Mouse (Mus musculus) brain, embryonic 14.5 days (tissue): ENCODE results near the gene Wwox. TPM values are rescaled to one million over a fixed set of nuclear protein-coding genes. Genes with fewer than 3 reads are reported as not detected.
A peak's percentile ranks its signal among the peaks of the same experiment; 100 is the strongest.

Source experiments
- DNase-seq: peaks from one replicate; pipeline ENCODE4 v3.0.0-alpha.2; 2011; ENCODE audit warnings: low read depth
- CTCF ChIP-seq: fragments of 200-500 bp; IDR thresholded peaks from 2 replicates; pipeline ENCODE4 v1.5.1; 2012; ENCODE audit warnings: inconsistent platforms, mild to moderate bottlenecking, moderate library complexity, borderline replicate concordance; ENCODE audit not compliant: insufficient read depth, insufficient read length; ENCODE audit errors: extremely low read depth
- POLR2A ChIP-seq: fragments of 200-500 bp; IDR thresholded peaks from 2 replicates; pipeline ENCODE4 v1.6.1; 2012; ENCODE audit warnings: mild to moderate bottlenecking, inconsistent platforms, borderline replicate concordance; ENCODE audit not compliant: poor library complexity, insufficient read depth, insufficient read length, severe bottlenecking; ENCODE audit errors: extremely low read depth
- polyA plus RNA-seq: library from polyadenylated mRNA; depleted of rRNA; stranded (reverse); fragments of >200 nt; gene quantifications from 2 replicates; pipeline ENCODE4 v1.2.3, GENCODE M21; 2012

The Wwox gene
- polyA plus RNA-seq, 1 experiment, result 11.0 TPM

GRCm38 (mm10) chr8:115095548-115095947 is 656.1 kb downstream of the Wwox start:
- TF ChIP-seq CTCF (peak; percentile 58; the same call in 1 of the 2 replicates), POLR2A (no peak)
- DNase-seq, result no peak

DNA sequence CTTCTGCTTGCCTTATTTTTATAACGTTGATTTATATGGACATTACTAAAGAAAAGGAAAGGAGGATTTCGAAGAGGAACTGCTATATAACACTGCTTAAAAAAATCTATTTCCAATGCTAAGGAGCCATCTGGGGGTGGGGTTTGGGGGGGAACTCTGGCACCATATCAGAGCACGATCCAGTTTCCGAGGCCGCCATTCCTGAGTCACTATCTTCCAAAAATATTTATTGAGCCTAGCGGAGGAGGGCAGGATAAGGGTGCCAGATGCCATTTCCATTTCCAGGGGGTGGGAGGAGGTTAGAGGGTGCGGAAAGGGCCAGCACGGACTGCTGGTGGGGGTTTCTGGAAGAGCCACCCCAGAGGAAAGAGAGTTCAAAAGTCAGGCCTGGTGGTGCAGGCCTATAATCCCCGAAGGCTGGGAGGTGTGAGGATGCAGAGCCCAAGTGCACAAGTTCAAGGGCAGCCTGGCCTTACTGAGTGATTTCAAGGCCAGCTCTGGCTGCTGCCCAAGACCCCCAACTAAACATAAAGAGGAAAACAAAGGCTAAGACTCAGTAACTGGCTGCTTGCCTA is 658.6 kb downstream of the Wwox start:
- DNase-seq, result peak; percentile 44
- TF ChIP-seq POLR2A (no peak), CTCF (no peak)

- DNase-seq, result no peak
These were observed 669.9 kb downstream of the Wwox start for GRCm38 (mm10) chr8:115109309-115109708.

GRCm38 (mm10) chr8:115110423-115110822 is 671.0 kb downstream of the Wwox start:
- no peak for TF ChIP-seq POLR2A
- no peak for TF ChIP-seq CTCF
- no peak for DNase-seq

More at GRCm38 (mm10) chr8:115109309-115109708, 669.9 kb downstream of the Wwox start:
- TF ChIP-seq POLR2A (no peak), CTCF (no peak)

GRCm38 (mm10) chr8:115112062-115112461 is 672.6 kb downstream of the Wwox start:
- no peak for DNase-seq
- TF ChIP-seq POLR2A (no peak), CTCF (no peak)

GRCm38 (mm10) chr8:115114498-115114897 is 675.0 kb downstream of the Wwox start:
- DNase-seq, result peak; percentile 40

GRCm38 (mm10) chr8:115126081-115126480 is 686.6 kb downstream of the Wwox start:
- DNase-seq, result peak; percentile 68
- no peak for TF ChIP-seq POLR2A
- TF ChIP-seq CTCF, result no peak

More at GRCm38 (mm10) chr8:115114498-115114897, 675.0 kb downstream of the Wwox start:
- TF ChIP-seq CTCF (no peak), POLR2A (no peak)

DNA sequence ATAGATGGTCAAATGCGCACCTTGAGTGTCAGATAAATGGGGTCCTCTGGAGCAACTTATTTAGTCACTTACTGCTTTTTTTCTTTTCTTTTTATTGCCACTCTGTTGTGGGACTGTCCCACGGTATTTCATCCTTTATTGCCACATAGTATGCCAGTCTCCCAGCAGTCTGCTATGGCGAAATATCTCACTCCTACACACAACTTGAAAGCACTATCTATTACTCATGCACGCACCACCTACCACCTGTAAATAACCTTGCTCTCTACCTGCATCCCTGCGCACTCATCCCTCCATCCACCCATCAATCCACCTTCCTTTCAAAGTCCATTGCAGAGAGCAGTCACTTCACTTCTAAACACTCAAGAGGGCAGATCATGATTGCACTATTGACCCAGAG is 687.2 kb downstream of the Wwox start:
- TF ChIP-seq POLR2A, result no peak
- TF ChIP-seq CTCF, result no peak
- no peak for DNase-seq

DNA sequence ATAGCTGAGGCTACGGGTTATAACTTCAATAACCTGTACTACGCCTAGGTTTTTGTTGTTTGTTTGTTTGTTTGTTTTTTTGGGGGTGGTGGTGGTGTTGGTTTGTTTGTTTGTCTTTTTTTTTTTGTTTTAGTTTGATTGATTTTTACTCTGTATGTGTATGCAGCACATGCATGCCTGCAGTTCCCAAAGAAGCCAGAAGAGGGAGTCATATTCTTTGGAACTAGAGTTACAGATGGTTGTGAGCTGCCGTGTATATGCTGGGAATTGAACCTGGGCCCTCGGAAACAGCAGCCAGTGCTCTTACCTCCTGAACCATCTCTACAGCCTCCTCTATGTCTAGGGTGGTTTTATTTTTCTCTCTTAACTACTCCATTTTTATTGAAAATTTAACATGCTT is 689.9 kb downstream of the Wwox start:
- DNase-seq, result no peak
- TF ChIP-seq CTCF (peak; percentile 17; the same call in 1 of the 2 replicates), POLR2A (no peak)

DNA sequence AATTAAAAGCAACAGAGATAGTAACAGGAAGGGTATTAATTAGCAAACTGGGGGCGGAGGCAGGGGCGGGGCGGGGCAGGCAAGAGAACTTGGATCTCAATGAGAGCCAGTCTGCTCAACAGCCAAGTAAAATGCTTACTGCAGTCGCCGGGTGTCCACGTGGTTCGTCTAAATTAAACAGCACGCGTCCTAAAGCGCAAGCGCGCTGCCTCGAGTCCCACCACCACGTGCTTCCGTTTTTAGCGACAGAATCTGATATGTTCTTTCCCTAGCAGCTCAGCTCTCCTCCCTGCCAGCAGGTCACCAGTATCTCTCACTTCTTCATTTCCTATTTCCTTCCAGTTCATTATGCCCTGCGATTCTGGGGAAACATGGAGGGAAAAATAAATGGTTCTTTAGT is 693.7 kb downstream of the Wwox start:
- TF ChIP-seq CTCF (no peak), POLR2A (no peak)
- peak; percentile 70 for DNase-seq

- peak; percentile 77 for DNase-seq
- TF ChIP-seq CTCF, result no peak
- TF ChIP-seq POLR2A, result no peak
These were observed 694.3 kb downstream of the Wwox start for GRCm38 (mm10) chr8:115133711-115134218.

GRCm38 (mm10) chr8:115136888-115137287 is 697.4 kb downstream of the Wwox start:
- no peak for DNase-seq
- TF ChIP-seq POLR2A, result no peak
- no peak for TF ChIP-seq CTCF

- no peak for TF ChIP-seq CTCF
- TF ChIP-seq POLR2A, result no peak
- peak; percentile 73 for DNase-seq
These were observed 702.2 kb downstream of the Wwox start for GRCm38 (mm10) chr8:115141614-115142013.
